Mouse (Mus musculus) heart, embryonic 12.5 days (tissue): ENCODE measurements around the gene Psmd9. TPM values are rescaled to one million over a fixed set of nuclear protein-coding genes. Genes with fewer than 3 reads are reported as not detected.
A peak's percentile ranks its signal among the peaks of the same experiment; 100 is the strongest.

Experiments used
- ATAC-seq: fragments of 200-750 bp; cut with Nextera tagmentation; 2 replicates; pipeline ENCODE4 v1.8.0; 2017; ENCODE audit warnings: moderate TSS enrichment, moderate library complexity; ENCODE audit not compliant: insufficient number of reproducible peaks, low FRiP score
- H3K27ac ChIP-seq: fragments of 300-500 bp; sonication (generic); 2 replicates; pipeline ENCODE4 v1.5.1; 2016; ENCODE audit warnings: mild to moderate bottlenecking, moderate library complexity; ENCODE audit not compliant: poor library complexity, severe bottlenecking
- H3K27me3 ChIP-seq: fragments of 300-500 bp; sonication (generic); replicated peaks from 2 replicates; pipeline ENCODE4 v1.6.1; 2016; ENCODE audit warnings: mild to moderate bottlenecking, moderate library complexity
- H3K36me3 ChIP-seq: fragments of 300-500 bp; sonication (generic); 2 replicates; pipeline ENCODE4 v1.6.1; 2016; ENCODE audit warnings: mild to moderate bottlenecking, moderate library complexity
- H3K4me1 ChIP-seq: fragments of 300-500 bp; sonication (generic); replicated peaks from 2 replicates; pipeline ENCODE4 v1.6.1; 2016; ENCODE audit warnings: mild to moderate bottlenecking
- H3K4me2 ChIP-seq: fragments of 300-500 bp; sonication (generic); 2 replicates; pipeline ENCODE4 v1.6.1; 2016; ENCODE audit warnings: mild to moderate bottlenecking, moderate library complexity
- H3K4me3 ChIP-seq: fragments of 300-500 bp; sonication (generic); 2 replicates; pipeline ENCODE4 v1.5.1; 2016; ENCODE audit warnings: mild to moderate bottlenecking
- H3K9ac ChIP-seq: fragments of 300-500 bp; sonication (generic); 2 replicates; pipeline ENCODE4 v1.6.1; 2016; ENCODE audit warnings: mild to moderate bottlenecking, moderate library complexity
- H3K9me3 ChIP-seq: fragments of 300-500 bp; sonication (generic); replicated peaks from 2 replicates; pipeline ENCODE4 v1.6.1; 2016; ENCODE audit warnings: mild to moderate bottlenecking, moderate library complexity
- WGBS: fragments of 180-500 bp; shearing (Covaris S2); methylation state at CpG from one replicate; pipeline ENCODE4 v1.1.7; 2016; 5-methylcytosine and 5-hydroxymethylcytosine counted together
- polyA plus RNA-seq: library from polyadenylated mRNA; unstranded; fragments of >200 nt; fragmentation: Nextera tagmentation; extraction: Ambion mirVana; gene quantifications from 2 replicates; pipeline ENCODE4 v1.2.1, GENCODE M21; 2016

Psmd9 gene
- polyA plus RNA-seq: 58.5 and 58.6 TPM in 2 replicates

DNA sequence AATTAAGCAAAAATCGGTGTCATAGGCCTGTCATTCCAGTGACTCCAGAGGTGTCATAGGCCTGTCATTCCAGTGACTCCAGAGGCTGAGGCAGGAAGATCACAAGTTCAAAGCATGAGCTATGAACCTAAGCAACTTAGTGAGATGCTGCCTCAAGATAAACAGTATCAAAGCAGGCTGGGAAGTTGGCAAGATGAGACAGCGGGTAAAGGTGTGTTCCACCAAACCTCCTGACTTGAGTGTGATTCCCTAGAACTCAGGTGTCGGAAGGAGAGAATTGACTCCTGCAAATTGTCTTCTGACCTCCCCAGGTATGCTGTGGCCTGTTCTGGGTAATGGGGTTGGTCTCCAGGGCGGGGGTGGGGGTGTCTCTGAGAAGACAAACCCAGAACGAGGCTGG lies at the start of gene Psmd9:
Psmd9 (plus strand) TSS at position 130 of the 400 bp plus-strand sequence.
- H3K27me3 ChIP-seq: no peaks in the 10 kb centered on the region
- H3K4me1 ChIP-seq: peaks cover 6% of the 10 kb centered on the region; the same call in 1 of the 2 replicates
- H3K27ac ChIP-seq: no peak within 1 kb of the TSS
- no peaks in the 10 kb centered on the region for H3K9me3 ChIP-seq
- peaks cover 25% of the 10 kb centered on the region for H3K36me3 ChIP-seq
- no peak for ATAC-seq
- no peak within 1 kb of the TSS for H3K4me3 ChIP-seq
- no peak within 1 kb of the TSS for H3K9ac ChIP-seq
- H3K4me2 ChIP-seq: no peak within 1 kb of the TSS
- WGBS: 83% methylated on average over 5 of the region's 5 CpGs

DNA sequence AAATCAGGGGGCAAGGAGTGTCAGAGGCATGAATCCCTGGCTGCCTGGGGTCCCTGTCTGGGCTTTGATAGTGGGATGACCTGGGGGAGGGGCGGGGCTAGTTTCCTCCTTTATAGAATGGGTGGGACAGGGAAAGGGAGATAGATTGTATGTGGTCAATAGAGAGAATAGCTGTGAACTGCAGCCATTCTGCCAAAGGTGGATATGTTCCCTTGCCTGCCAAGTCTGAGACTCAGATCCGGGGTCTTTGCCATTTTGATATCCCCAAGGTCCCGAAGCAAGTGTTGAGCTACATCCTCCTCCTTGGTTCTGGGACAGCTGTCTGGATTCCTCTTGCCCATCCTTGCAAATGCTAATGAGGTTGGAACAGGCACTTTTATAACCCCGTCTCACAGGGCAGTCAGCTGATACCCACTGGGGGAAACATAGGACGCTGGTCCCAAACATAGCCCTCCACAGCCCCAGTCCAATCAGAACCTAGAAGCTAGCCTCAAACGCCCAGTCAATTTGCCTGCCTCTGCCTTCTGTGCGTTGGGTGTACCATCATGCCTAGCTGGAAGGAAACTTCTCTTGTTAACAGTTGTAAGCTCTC lies 48.5 kb upstream of the Psmd9 start:
- WGBS: 77% methylated on average over 7 of the region's 7 CpGs
- no peaks in the 10 kb centered on the region for H3K27me3 ChIP-seq

DNA sequence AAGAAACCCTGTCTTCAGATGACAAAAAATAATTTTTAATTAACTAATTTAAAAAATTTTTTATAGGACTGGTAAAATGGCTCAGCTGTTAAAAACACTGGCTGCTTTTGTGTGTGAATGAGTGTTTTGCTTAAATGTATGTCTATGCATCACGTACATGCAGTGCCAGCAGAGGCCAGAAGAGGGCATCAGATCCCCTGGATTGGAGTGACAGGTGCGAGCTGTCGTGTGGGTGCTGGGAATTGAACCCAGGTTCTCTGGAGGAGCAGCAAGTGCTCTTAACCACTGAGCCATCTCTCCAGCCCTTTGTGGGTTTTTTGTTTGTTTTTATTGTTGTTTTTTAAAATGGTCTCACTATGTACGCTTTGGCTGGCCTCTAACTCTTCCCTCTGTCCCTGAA lies 47.0 kb upstream of the Psmd9 start:
- Histone ChIP-seq H3K27ac (no peak overlapping the region), H3K9me3 (peaks cover 5% of the 10 kb centered on the region), H3K4me2 (no peak overlapping the region), H3K4me1 (peaks cover 13% of the 10 kb centered on the region), H3K36me3 (0 out of 2 replicates have a peak, but pooled peaks cover under 1% of the 10 kb centered on the region), H3K27me3 (no peaks in the 10 kb centered on the region), H3K4me3 (no peak overlapping the region), H3K9ac (no peak overlapping the region)
- WGBS: 82% methylated on average over 4 of the region's 4 CpGs
- ATAC-seq: no peak

More for the DNA sequence above, 48.5 kb upstream of the Psmd9 start:
- no peak overlapping the region for H3K4me3 ChIP-seq
- no peak overlapping the region for H3K27ac ChIP-seq
- no peak overlapping the region for H3K9ac ChIP-seq
- no peak overlapping the region for H3K4me2 ChIP-seq
- peaks cover 5% of the 10 kb centered on the region for H3K9me3 ChIP-seq
- H3K4me1 ChIP-seq: peaks cover 12% of the 10 kb centered on the region
- peaks cover 8% of the 10 kb centered on the region; the same call in 1 of the 2 replicates for H3K36me3 ChIP-seq
- no peak for ATAC-seq

DNA sequence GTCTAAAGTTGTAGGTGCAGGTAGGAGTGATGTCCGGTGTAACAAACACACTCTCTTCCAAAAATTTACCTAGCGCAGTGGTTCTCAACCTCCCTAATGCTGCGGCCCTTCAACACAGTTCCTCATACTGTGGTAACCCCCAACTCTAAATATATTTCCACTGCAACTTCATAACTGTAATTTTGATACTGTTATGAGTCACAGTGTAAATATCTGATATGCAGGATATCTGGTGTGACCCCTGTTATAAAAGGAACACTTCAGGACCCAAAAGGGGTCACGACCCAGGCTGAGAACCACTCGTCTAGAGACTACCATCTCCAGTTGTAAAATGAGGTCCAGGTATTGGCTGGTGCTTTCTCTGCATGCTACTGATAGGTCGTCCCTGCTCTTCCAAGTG lies 44.1 kb upstream of the Psmd9 start:
- WGBS: 78% methylated on average over 6 of the region's 6 CpGs
- H3K27me3 ChIP-seq: no peaks in the 10 kb centered on the region
- ATAC-seq: no peak
- H3K27ac ChIP-seq: no peak overlapping the region
- H3K36me3 ChIP-seq: no peaks in the 10 kb centered on the region
- H3K9me3 ChIP-seq: peaks cover 5% of the 10 kb centered on the region
- H3K4me3 ChIP-seq: no peak overlapping the region
- H3K9ac ChIP-seq: no peak overlapping the region
- H3K4me2 ChIP-seq: no peak overlapping the region
- peaks cover 22% of the 10 kb centered on the region for H3K4me1 ChIP-seq

DNA sequence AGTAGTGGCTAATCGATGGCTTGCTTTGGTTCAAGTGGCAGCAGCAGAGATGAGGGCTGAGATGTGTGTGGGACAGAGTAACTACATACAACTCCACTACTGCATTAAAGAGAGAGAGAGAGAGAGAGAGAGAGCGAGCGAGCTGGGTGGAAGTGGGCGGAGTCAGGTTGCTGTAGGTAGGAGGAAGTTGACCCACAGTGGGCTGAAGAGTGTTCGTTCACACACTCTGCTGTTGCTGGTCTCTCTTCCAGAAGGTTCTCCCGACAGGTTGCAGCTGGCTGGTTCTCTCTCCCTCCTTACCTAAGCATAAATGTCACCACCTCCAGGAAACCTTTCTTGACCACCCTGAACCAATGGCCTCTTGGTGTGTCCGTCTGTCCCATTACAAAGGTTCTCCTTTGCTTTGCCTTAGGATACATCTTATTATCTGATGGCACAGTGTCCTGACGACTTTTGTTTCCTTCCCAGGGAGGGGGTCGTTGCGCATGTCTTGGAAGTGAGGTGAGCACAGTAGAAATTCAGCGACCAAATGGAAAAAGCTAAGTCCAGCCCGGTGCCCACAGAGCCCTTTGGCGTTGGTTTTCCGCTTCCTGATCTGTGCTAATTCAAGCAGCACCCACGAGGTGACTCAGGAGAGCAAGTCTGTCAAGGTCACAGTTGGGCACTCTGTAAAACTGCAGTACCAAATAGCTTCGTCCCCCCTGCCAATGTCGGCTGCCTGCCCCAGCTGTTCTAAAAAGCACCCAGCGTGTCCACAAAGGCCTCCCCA lies 43.4 kb upstream of the Psmd9 start:
- no peak overlapping the region for H3K4me2 ChIP-seq
- 64% methylated on average over 18 of the region's 18 CpGs for WGBS
- no peak overlapping the region for H3K4me3 ChIP-seq
- ATAC-seq: no peak
- H3K27ac ChIP-seq: no peak overlapping the region
- peaks cover 5% of the 10 kb centered on the region for H3K9me3 ChIP-seq
- no peaks in the 10 kb centered on the region for H3K27me3 ChIP-seq
- H3K4me1 ChIP-seq: peaks cover 22% of the 10 kb centered on the region
- H3K9ac ChIP-seq: peak overlapping the region; percentile 22; the same call in 1 of the 2 replicates
- no peaks in the 10 kb centered on the region for H3K36me3 ChIP-seq

DNA sequence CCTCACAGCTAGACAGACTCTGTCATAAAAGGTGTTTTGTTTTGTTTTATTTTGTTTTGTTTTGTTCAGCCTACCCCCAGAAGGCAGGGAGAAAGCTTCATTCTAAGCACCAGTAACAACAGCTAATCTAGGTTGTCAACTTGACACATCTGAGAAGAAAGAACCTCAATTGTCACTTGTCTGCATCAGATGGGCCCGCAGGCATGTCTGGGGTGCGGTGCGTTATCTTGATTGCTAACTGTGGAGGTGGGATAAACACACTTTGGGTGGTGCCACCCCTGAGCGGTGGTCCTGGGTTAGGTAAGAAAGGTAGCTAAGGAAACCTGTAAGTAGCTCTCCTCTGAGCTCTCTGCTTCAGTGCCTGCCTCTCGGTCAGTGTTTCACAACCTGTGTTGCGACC lies 42.2 kb upstream of the Psmd9 start:
- Histone ChIP-seq H3K4me3 (no peak overlapping the region), H3K27me3 (no peaks in the 10 kb centered on the region), H3K9ac (no peak overlapping the region), H3K4me2 (no peak overlapping the region), H3K27ac (no peak overlapping the region), H3K9me3 (peaks cover 5% of the 10 kb centered on the region), H3K36me3 (no peaks in the 10 kb centered on the region), H3K4me1 (peaks cover 27% of the 10 kb centered on the region)
- 60% methylated on average over 6 of the region's 6 CpGs for WGBS
- ATAC-seq: no peak

DNA sequence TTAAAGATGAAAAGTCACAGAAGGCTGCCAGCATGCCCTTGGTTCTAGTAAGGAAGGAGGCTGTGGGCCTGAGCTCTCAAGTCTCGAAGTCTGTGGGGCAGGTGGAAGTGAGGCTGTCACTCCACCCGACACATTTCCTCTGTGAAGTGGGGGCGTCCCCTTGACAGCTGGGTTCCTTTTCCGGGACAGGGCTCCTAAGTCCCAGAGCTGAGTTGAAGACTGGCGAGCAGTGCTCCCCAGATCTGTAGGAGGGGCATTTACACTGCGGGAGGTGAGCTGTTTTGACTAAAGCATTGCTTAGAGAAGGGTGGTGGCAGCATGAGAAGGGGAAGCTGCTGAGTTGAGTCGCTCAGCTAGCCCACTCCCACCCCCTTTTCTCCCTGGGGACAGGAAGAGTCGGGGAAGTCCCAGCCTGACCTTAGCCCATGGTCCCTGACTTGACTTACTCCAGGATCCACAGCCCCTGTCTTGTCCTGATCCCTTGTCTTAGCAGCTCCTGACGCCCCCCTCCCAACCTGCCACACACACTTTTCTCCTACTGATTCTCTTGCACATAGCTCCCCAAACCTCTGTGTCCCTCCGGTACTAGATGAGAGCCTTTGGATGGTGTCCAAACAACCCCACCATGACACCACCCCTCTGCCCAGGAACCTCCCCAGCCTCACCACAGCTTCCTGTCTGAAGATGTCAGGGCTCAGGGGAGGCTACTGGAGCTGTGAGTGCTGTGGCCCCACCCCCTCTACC lies 40.6 kb upstream of the Psmd9 start:
- 47% methylated on average over 10 of the region's 10 CpGs for WGBS
- H3K4me2 ChIP-seq: no peak overlapping the region
- H3K27ac ChIP-seq: no peak overlapping the region
- peaks cover 41% of the 10 kb centered on the region for H3K4me1 ChIP-seq
- no peaks in the 10 kb centered on the region for H3K36me3 ChIP-seq
- H3K4me3 ChIP-seq: no peak overlapping the region
- no peak for ATAC-seq
- H3K9ac ChIP-seq: 0 out of 2 replicates have a peak overlapping the region, but pooled peaks have one; percentile 28
- H3K27me3 ChIP-seq: no peaks in the 10 kb centered on the region
- H3K9me3 ChIP-seq: no peaks in the 10 kb centered on the region

DNA sequence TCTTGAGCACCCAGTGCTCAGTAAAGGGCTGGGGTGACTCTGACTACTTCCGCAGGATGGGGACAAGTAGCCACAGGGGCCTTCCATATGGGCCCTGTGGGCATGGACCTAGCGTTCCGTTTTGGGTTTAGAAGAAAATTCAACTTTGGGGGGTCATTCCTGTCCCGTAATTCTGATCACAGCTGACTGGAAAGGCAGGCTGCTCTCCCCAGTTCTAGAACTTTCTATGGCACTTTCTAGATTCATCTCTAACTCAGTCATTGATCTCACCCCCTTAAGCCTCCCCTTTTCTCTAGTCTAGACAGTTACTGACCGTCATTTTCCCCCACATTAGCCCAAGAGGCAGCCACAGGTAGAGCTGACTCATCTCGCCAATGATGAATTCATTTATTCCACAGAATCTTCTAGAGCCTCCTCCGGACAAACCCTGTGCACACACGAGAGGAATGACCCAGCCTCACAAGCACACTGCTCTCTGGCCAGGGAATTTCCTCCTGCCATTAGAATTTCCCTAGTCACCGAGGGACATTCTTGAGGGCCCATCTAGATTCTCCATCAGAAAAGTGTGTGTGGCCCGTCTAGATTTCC lies 39.9 kb upstream of the Psmd9 start:
- H3K4me2 ChIP-seq: no peak overlapping the region
- peaks cover 48% of the 10 kb centered on the region for H3K4me1 ChIP-seq
- WGBS: 75% methylated on average over 10 of the region's 10 CpGs
- no peaks in the 10 kb centered on the region for H3K27me3 ChIP-seq
- no peak overlapping the region for H3K27ac ChIP-seq
- ATAC-seq: no peak
- 0 out of 2 replicates have a peak overlapping the region, but pooled peaks have one; percentile 28 for H3K9ac ChIP-seq
- H3K9me3 ChIP-seq: no peaks in the 10 kb centered on the region
- H3K36me3 ChIP-seq: no peaks in the 10 kb centered on the region
- H3K4me3 ChIP-seq: no peak overlapping the region

DNA sequence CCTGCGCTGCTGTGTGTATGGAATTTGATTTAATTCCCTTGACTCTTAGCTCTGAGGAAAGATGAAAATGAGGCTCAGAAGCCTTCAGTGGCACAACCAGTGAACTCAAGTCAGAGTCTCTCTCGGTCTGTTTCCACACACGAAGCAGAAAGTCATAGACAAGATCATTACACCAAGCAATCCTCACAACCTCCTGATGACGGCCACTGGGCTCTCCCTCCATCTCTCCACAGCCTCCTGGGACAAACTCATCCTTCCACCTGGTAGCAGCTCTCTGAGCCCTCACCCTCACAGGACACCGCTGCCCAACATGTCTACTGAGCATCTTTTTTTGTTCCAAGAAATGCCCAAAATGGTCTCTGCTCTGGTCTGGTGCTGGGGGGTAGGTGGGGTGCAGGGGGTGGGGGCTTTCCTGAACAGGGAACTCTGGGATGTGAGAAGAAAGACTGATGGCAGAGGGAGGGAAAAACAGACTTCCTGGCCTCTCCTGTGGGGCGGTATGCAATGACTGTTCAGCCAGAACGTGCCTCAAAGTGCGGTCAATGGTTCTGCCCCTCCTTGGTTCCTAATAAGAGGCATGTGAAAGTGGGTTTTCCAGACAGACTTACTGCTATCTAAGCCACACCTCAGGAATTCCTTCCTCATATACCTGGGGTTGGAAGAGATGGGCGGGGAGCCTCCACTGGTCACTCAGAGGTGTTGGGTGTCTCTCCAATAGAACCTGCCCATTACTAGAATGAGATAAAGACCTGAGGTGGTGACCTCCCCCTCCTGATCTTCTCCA lies 39.0 kb upstream of the Psmd9 start:
- WGBS: 86% methylated on average over 9 of the region's 9 CpGs
- no peak overlapping the region for H3K9ac ChIP-seq
- H3K27ac ChIP-seq: no peak overlapping the region
- no peaks in the 10 kb centered on the region for H3K9me3 ChIP-seq
- H3K4me1 ChIP-seq: peaks cover 56% of the 10 kb centered on the region
- H3K36me3 ChIP-seq: no peaks in the 10 kb centered on the region
- ATAC-seq: no peak
- no peaks in the 10 kb centered on the region for H3K27me3 ChIP-seq
- no peak overlapping the region for H3K4me3 ChIP-seq
- H3K4me2 ChIP-seq: no peak overlapping the region

DNA sequence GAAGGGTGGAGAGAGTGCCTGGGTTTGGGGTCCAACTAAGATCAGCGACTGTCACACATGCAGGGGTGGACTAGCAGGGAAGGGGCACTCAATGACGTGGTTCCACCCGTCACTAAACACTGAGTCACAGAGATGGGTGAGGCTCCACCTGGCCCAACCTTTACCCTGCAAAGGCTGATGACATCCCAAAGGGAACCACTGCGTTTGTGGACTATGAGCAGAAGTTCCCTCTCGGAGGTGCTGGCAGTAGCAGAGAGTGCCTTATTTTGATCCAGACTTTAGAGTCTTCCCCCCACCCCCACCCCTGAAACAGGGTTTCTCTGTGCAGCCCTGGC lies 38.4 kb upstream of the Psmd9 start:
- WGBS: 81% methylated on average over 5 of the region's 5 CpGs
- Histone ChIP-seq H3K27me3 (no peaks in the 10 kb centered on the region), H3K4me1 (peaks cover 56% of the 10 kb centered on the region), H3K4me2 (no peak overlapping the region), H3K9me3 (no peaks in the 10 kb centered on the region), H3K4me3 (no peak overlapping the region), H3K9ac (no peak overlapping the region), H3K36me3 (no peaks in the 10 kb centered on the region), H3K27ac (no peak overlapping the region)
- no peak for ATAC-seq
